Mouse (Mus musculus) B cell, adult 67 days (primary cell): ENCODE data around the gene Usp18. TPM values are rescaled to one million over a fixed set of nuclear protein-coding genes. Genes with fewer than 3 reads are reported as not detected.

ENCODE experiments used
- total RNA-seq, 2 experiments: library from RNA; stranded (reverse); gene quantifications; 4 replicates each; pipeline ENCODE4 v1.2.4; 2023

Gene Usp18
- 10 to 100 TPM in 1 of 2 experiments, 1 to 10 TPM in 1; 5.7 to 16.6 TPM for total RNA-seq

GRCm38 (mm10) chr6:121245127-121246036 is at the start of gene Usp18:
Usp18 (plus strand) TSS chr6:121245906.

GRCm38 (mm10) chr6:121210149-121210925 is 35.4 kb upstream of the Usp18 start, which contains the start of gene Tuba8:
Tuba8 (plus strand) TSS chr6:121210696.

GRCm38 (mm10) chr6:121299954-121300353 is 54.2 kb downstream of the Usp18 start, which contains the start of gene Slc6a13:
Slc6a13 (plus strand) TSS chr6:121300227.

Other genes starting within 250 kb of the Usp18 start
- 10 to 100 TPM; 28.7 to 28.9 TPM for gene Mical3, start 114.9 kb upstream of the Usp18 start, total RNA-seq
- 10 to 100 TPM in 1 of 2 experiments, 1 to 10 TPM in 1; 7.7 to 11.0 TPM for gene Pex26, start 62.2 kb upstream of the Usp18 start, total RNA-seq
- not detected for gene Tuba8, start 35.2 kb upstream of the Usp18 start, total RNA-seq
- gene Slc6a13, start 54.3 kb downstream of the Usp18 start, total RNA-seq: under 1 TPM in 1 of 2 experiments, not detected in 1; 0.32 TPM
- gene Slc6a12, start 97.2 kb downstream of the Usp18 start, total RNA-seq: not detected
- gene Iqsec3, start 227.8 kb downstream of the Usp18 start, total RNA-seq: not detected